Mouse (Mus musculus): ENCODE results near the gene Gdpgp1. TPM values are rescaled to one million over a fixed set of nuclear protein-coding genes. Genes with fewer than 3 reads are reported as not detected.

Gene Gdpgp1
- total and polyA plus RNA-seq, 3 experiments, result 4.0 to 4.6 TPM; not detected in 1

GRCm38 (mm10) chr7:80257706-80258105 is 25.0 kb downstream of the Gdpgp1 start:
- H3K4me1 ChIP-seq (ENCODE audit: control insufficient read depth in 1 of 2, insufficient read depth in 2 of 2, low read length in 2 of 2), result peaks cover 10 to 24% of the 10 kb centered on the region in 2 experiments
- peak; percentile 35 for DNase-seq (ENCODE audit: low read depth, low spot score)
- no peak overlapping the region for H3K9ac ChIP-seq (ENCODE audit: control insufficient read depth, low read depth, low read length, poor library complexity, severe bottlenecking)
- H3K36me3 ChIP-seq (ENCODE audit: control insufficient read depth in 1 of 2, insufficient read depth in 2 of 2, low read length in 2 of 2), result peaks cover 0 to 17% of the 10 kb centered on the region in 2 experiments; a peak in 2 of 4 replicates
- H3K4me3 ChIP-seq (ENCODE audit: control insufficient read depth in 1 of 2, insufficient read depth in 1 of 2, low read depth in 2 of 2, low read length in 2 of 2), result no peak overlapping the region
- H3K27me3 ChIP-seq (ENCODE audit: control insufficient read depth in 1 of 2, insufficient read depth in 2 of 2, low read length in 2 of 2), result no peaks in the 10 kb centered on the region
- peaks cover 14% of the 10 kb centered on the region for H3K79me2 ChIP-seq (ENCODE audit: control insufficient read depth, insufficient read depth, low read length, poor library complexity)
- TF ChIP-seq ZNF384 (IDR thresholded peaks at IDR 0.05; ENCODE audit: low read depth, low read length) (peak; percentile 51), SIN3A (IDR thresholded peaks at IDR 0.05; ENCODE audit: low read length) (no peak), MXI1 (IDR thresholded peaks at IDR 0.05; ENCODE audit: low read depth, low read length) (peak; percentile 56; the same call in 1 of the 2 replicates), MAX (IDR thresholded peaks at IDR 0.05; ENCODE audit: low read length) (peak; percentile 69)
- no peaks in the 10 kb centered on the region for H3K9me3 ChIP-seq (replicated peaks; ENCODE audit: insufficient read depth, low read length)
- no peak overlapping the region for H3K27ac ChIP-seq (ENCODE audit: control insufficient read depth, low read depth, low read length)

- H3K4me3 ChIP-seq (ENCODE audit: control insufficient read depth in 1 of 2, insufficient read depth in 1 of 2, low read depth in 2 of 2, low read length in 2 of 2), result peak within 1 kb of the TSS; percentile 55 to 77
- peaks cover 4 to 17% of the 10 kb centered on the region in 2 experiments for H3K4me1 ChIP-seq (ENCODE audit: control insufficient read depth in 1 of 2, insufficient read depth in 2 of 2, low read length in 2 of 2)
- DNase-seq (ENCODE audit: low read depth, low spot score), result peak; percentile 90
- H3K27ac ChIP-seq (ENCODE audit: control insufficient read depth, low read depth, low read length), result peak within 1 kb of the TSS; percentile 58
- H3K36me3 ChIP-seq (ENCODE audit: control insufficient read depth in 1 of 2, insufficient read depth in 2 of 2, low read length in 2 of 2), result peaks cover 6 to 15% of the 10 kb centered on the region in 2 experiments
- peaks cover 19% of the 10 kb centered on the region for H3K79me2 ChIP-seq (ENCODE audit: control insufficient read depth, insufficient read depth, low read length, poor library complexity)
- peak within 1 kb of the TSS; percentile 84 for H3K9ac ChIP-seq (ENCODE audit: control insufficient read depth, low read depth, low read length, poor library complexity, severe bottlenecking)
- H3K27me3 ChIP-seq (ENCODE audit: control insufficient read depth in 1 of 2, insufficient read depth in 2 of 2, low read length in 2 of 2), result no peaks in the 10 kb centered on the region
- H3K9me3 ChIP-seq (replicated peaks; ENCODE audit: insufficient read depth, low read length), result no peaks in the 10 kb centered on the region
- peak; percentile 79 for TF ChIP-seq KAT2A (conservative IDR thresholded peaks at IDR 0.05; ENCODE audit: low read depth, low read length)
- TF ChIP-seq TCF12 (IDR thresholded peaks at IDR 0.05; ENCODE audit: low read depth, low read length), result peak; percentile 56; the same call in 1 of the 2 replicates
- no peak for TF ChIP-seq CHD2 (IDR thresholded peaks at IDR 0.05; ENCODE audit: low read length)
- peak; percentile 94 for TF ChIP-seq NELFE (IDR thresholded peaks at IDR 0.05; ENCODE audit: low read depth, low read length)
- TF ChIP-seq NRF1 (IDR thresholded peaks at IDR 0.05; ENCODE audit: insufficient read depth, low read depth, low read length, poor library complexity, severe bottlenecking), result no peak
- peak; percentile 55 to 87; a peak in 2 of 4 replicates for TF ChIP-seq POLR2A (IDR thresholded peaks at IDR 0.05; ENCODE audit: control insufficient read depth in 1 of 2, insufficient read depth in 1 of 2, low read depth in 1 of 2, low read length in 2 of 2, poor library complexity in 1 of 2)
- peak; percentile 88 for TF ChIP-seq SIN3A (IDR thresholded peaks at IDR 0.05; ENCODE audit: low read length)
- no peak for TF ChIP-seq CTCF (IDR thresholded peaks at IDR 0.05 in 2 of 3, conservative IDR thresholded peaks at IDR 0.05 in 1 of 3; ENCODE audit: control insufficient read depth in 1 of 3, insufficient read depth in 1 of 3, low read depth in 2 of 3, low read length in 3 of 3, poor library complexity in 1 of 3, severe bottlenecking in 1 of 3)
- no peak for TF ChIP-seq MYB (IDR thresholded peaks at IDR 0.05; ENCODE audit: low read depth, low read length)
- TF ChIP-seq ETS1 (IDR thresholded peaks at IDR 0.05; ENCODE audit: low read depth, low read length), result 0 out of 2 replicates have a peak, but pooled peaks have one; percentile 21
- TF ChIP-seq BHLHE40 (IDR thresholded peaks at IDR 0.05; ENCODE audit: borderline replicate concordance, low read depth, low read length), result no peak
- TF ChIP-seq E2F4 (IDR thresholded peaks at IDR 0.05; ENCODE audit: borderline replicate concordance, low read depth, low read length), result no peak
- TF ChIP-seq ZKSCAN1 (IDR thresholded peaks at IDR 0.05; ENCODE audit: low read depth, low read length), result no peak
- 0 out of 2 replicates have a peak, but pooled peaks have one; percentile 48 for TF ChIP-seq MEF2A (IDR thresholded peaks at IDR 0.05; ENCODE audit: extremely low read depth, insufficient replicate concordance, low read depth, low read length, poor library complexity, severe bottlenecking)
- TF ChIP-seq TBP (IDR thresholded peaks at IDR 0.05; ENCODE audit: low read depth, low read length), result peak; percentile 79
- no peak for TF ChIP-seq USF2 (IDR thresholded peaks at IDR 0.05; ENCODE audit: borderline replicate concordance in 1 of 2, insufficient read depth in 1 of 2, low read depth in 1 of 2, low read length in 2 of 2)
- no peak for TF ChIP-seq JUND (IDR thresholded peaks at IDR 0.05; ENCODE audit: low read depth, low read length)
- peak; percentile 41; the same call in 1 of the 2 replicates for TF ChIP-seq MYC (IDR thresholded peaks at IDR 0.05; ENCODE audit: low read depth, low read length)
- no peak for TF ChIP-seq GATA1 (IDR thresholded peaks at IDR 0.05; ENCODE audit: low read depth, low read length)
- no peak for TF ChIP-seq CHD1 (IDR thresholded peaks at IDR 0.05; ENCODE audit: low read depth, low read length)
- TF ChIP-seq SMC3 (IDR thresholded peaks at IDR 0.05; ENCODE audit: low read depth, low read length), result no peak
- TF ChIP-seq ZMIZ1 (IDR thresholded peaks at IDR 0.05; ENCODE audit: low read depth, low read length), result peak; percentile 83; the same call in 1 of the 2 replicates
- peak; percentile 51; the same call in 1 of the 2 replicates for TF ChIP-seq RCOR1 (IDR thresholded peaks at IDR 0.05; ENCODE audit: low read depth, low read length)
- no peak for TF ChIP-seq MAFK (IDR thresholded peaks at IDR 0.05; ENCODE audit: borderline replicate concordance, low read depth, low read length)
- peak; percentile 82; the same call in 1 of the 2 replicates for TF ChIP-seq MXI1 (IDR thresholded peaks at IDR 0.05; ENCODE audit: low read depth, low read length)
- no peak for TF ChIP-seq POLR2AphosphoS5 (IDR thresholded peaks at IDR 0.05; ENCODE audit: borderline replicate concordance, low read depth, low read length)
- TF ChIP-seq ELF1 (IDR thresholded peaks at IDR 0.05; ENCODE audit: low read depth, low read length), result peak; percentile 96
Observed at GRCm38 (mm10) chr7:80260625-80261371, 28.1 kb downstream of the Gdpgp1 start, which contains the start of gene Ngrn. Gene Ngrn, plus strand, starts transcription at chr7:80261215.

Data from MEL (cell line).